ENCODE assay signal across 14 mouse cellular contexts in genomic region chr3:86953819-86954218, GRCm38 (mm10). TPM values are rescaled to one million over a fixed set of nuclear protein-coding genes. Genes with fewer than 3 reads are reported as not detected.
A peak's percentile ranks its signal among the peaks of the same experiment; 100 is the strongest.
DNase-seq lines count a peak whose midpoint lies in the region; ATAC-seq and TF ChIP-seq lines count a peak whose summit lies in the region.
"Had no signal": no experiment of that assay in that cellular context is flagged by ENCODE, and none has a peak within 500 bp of the region (broad histone marks: within the 10 kb centered on the region; RNA-seq: fewer than 3 reads in every experiment).

No protein-coding gene starts in this region.

- 88% methylated on average over 4 of the region's 4 CpGs for WGBS in kidney, postnatal 0 days
- WGBS in midbrain, postnatal 0 days: 77% methylated on average over 4 of the region's 4 CpGs
- WGBS in midbrain, embryonic 15.5 days: 84% methylated on average over 4 of the region's 4 CpGs
- WGBS in midbrain, embryonic 14.5 days: 84% methylated on average over 4 of the region's 4 CpGs

- H3K9me3 ChIP-seq in kidney, postnatal 0 days (replicated peaks; ENCODE audit: low read length): no peaks in the 10 kb centered on the region
- H3K9me3 ChIP-seq in midbrain, postnatal 0 days (ENCODE audit: low read length): no peaks in the 10 kb centered on the region
- H3K9me3 ChIP-seq in midbrain, embryonic 15.5 days: no peaks in the 10 kb centered on the region
- 0 out of 2 replicates have a peak, but pooled peaks cover 4% of the 10 kb centered on the region for H3K9me3 ChIP-seq in midbrain, embryonic 14.5 days (ENCODE audit: control insufficient read depth, low read length)
- H3K9me3 ChIP-seq: liver, embryonic 15.5 days had no signal

- no peak overlapping the region for H3K4me2 ChIP-seq in kidney, postnatal 0 days (ENCODE audit: low read length)
- H3K4me2 ChIP-seq in midbrain, postnatal 0 days (ENCODE audit: low read depth, low read length, poor library complexity, severe bottlenecking): no peak overlapping the region
- H3K4me2 ChIP-seq in midbrain, embryonic 15.5 days: no peak overlapping the region
- no peak overlapping the region for H3K4me2 ChIP-seq in midbrain, embryonic 14.5 days (ENCODE audit: low read length)
- H3K4me2 ChIP-seq: liver, embryonic 15.5 days; midbrain, embryonic 13.5 days had no signal

- TF ChIP-seq CTCF in kidney, postnatal 0 days (IDR thresholded peaks at IDR 0.05; ENCODE audit: low read depth): peak; percentile 28; the same call in 1 of the 2 replicates
- peak; percentile 47 for TF ChIP-seq CTCF in midbrain, postnatal 0 days (IDR thresholded peaks at IDR 0.05)

- no peaks in the 10 kb centered on the region for H3K27me3 ChIP-seq in kidney, postnatal 0 days (ENCODE audit: insufficient read depth, low read length)
- no peaks in the 10 kb centered on the region for H3K27me3 ChIP-seq in midbrain, postnatal 0 days (ENCODE audit: insufficient read depth, low read length)
- H3K27me3 ChIP-seq in midbrain, embryonic 15.5 days (replicated peaks): no peaks in the 10 kb centered on the region
- H3K27me3 ChIP-seq in midbrain, embryonic 14.5 days (ENCODE audit: control insufficient read depth, insufficient read depth, low read length): no peaks in the 10 kb centered on the region
- H3K27me3 ChIP-seq: liver, embryonic 15.5 days; midbrain, embryonic 13.5 days had no signal

- no peak overlapping the region for H3K9ac ChIP-seq in kidney, postnatal 0 days (ENCODE audit: low read depth, low read length)
- no peak overlapping the region for H3K9ac ChIP-seq in midbrain, postnatal 0 days (replicated peaks; ENCODE audit: low read length, poor library complexity, severe bottlenecking)
- H3K9ac ChIP-seq in midbrain, embryonic 15.5 days: no peak overlapping the region
- no peak overlapping the region for H3K9ac ChIP-seq in midbrain, embryonic 14.5 days (replicated peaks; ENCODE audit: low read length)
- H3K9ac ChIP-seq: liver, embryonic 15.5 days; midbrain, embryonic 13.5 days had no signal

- no peak for ATAC-seq in CD4-positive, CD25-positive, alpha-beta regulatory T cell, adult 4 months
- ATAC-seq in kidney, postnatal 0 days (replicated peaks; ENCODE audit: low FRiP score, low read depth): no peak
- no peak for ATAC-seq in midbrain, postnatal 0 days (ENCODE audit: low FRiP score)
- no peak for ATAC-seq in midbrain, embryonic 15.5 days (replicated peaks)
- no peak for ATAC-seq in midbrain, embryonic 14.5 days (ENCODE audit: low FRiP score, low TSS enrichment)
- ATAC-seq: forebrain, embryonic 16.5 days; midbrain, embryonic 13.5 days had no signal

- no peaks in the 10 kb centered on the region for H3K36me3 ChIP-seq in kidney, postnatal 0 days (ENCODE audit: insufficient read depth, low read length)
- no peaks in the 10 kb centered on the region for H3K36me3 ChIP-seq in midbrain, postnatal 0 days (ENCODE audit: insufficient read depth, low read length)
- H3K36me3 ChIP-seq in midbrain, embryonic 15.5 days (replicated peaks): no peaks in the 10 kb centered on the region
- H3K36me3 ChIP-seq in midbrain, embryonic 14.5 days (ENCODE audit: control insufficient read depth, insufficient read depth, low read length): no peaks in the 10 kb centered on the region
- H3K36me3 ChIP-seq: liver, embryonic 15.5 days; midbrain, embryonic 13.5 days had no signal

- no peak overlapping the region for H3K4me3 ChIP-seq in kidney, postnatal 0 days (replicated peaks; ENCODE audit: low read depth, low read length)
- no peak overlapping the region for H3K4me3 ChIP-seq in midbrain, postnatal 0 days (ENCODE audit: low read depth, low read length)
- no peak overlapping the region for H3K4me3 ChIP-seq in midbrain, embryonic 15.5 days
- no peak overlapping the region for H3K4me3 ChIP-seq in midbrain, embryonic 14.5 days (replicated peaks; ENCODE audit: low read depth, low read length)
- H3K4me3 ChIP-seq: liver, embryonic 15.5 days; midbrain, embryonic 13.5 days had no signal

- H3K4me1 ChIP-seq in kidney, postnatal 0 days (replicated peaks; ENCODE audit: insufficient read depth, low read length): no peaks in the 10 kb centered on the region
- no peaks in the 10 kb centered on the region for H3K4me1 ChIP-seq in midbrain, postnatal 0 days (ENCODE audit: insufficient read depth, low read length)
- H3K4me1 ChIP-seq in midbrain, embryonic 15.5 days: no peaks in the 10 kb centered on the region
- H3K4me1 ChIP-seq in midbrain, embryonic 14.5 days (ENCODE audit: control insufficient read depth, insufficient read depth, low read length): no peaks in the 10 kb centered on the region
- H3K4me1 ChIP-seq: liver, embryonic 15.5 days; midbrain, embryonic 13.5 days had no signal

- DNase-seq in CD4-positive, CD25-positive, alpha-beta regulatory T cell, adult 2 months (ENCODE audit: low read depth, low spot score): peak; percentile 13
- DNase-seq in kidney, postnatal 0 days (ENCODE audit: low spot score): no peak
- no peak for DNase-seq in kidney, adult 9 months
- no peak for DNase-seq in midbrain, postnatal 0 days (ENCODE audit: low spot score)
- peak; percentile 46 for DNase-seq in testis, postnatal 10 days (ENCODE audit: low spot score)
- no peak for DNase-seq in midbrain, embryonic 14.5 days
- DNase-seq: right cerebral cortex, postnatal 14 days; thymus, adult 18-20 months had no signal

- no peak overlapping the region for H3K27ac ChIP-seq in kidney, postnatal 0 days
- no peak overlapping the region for H3K27ac ChIP-seq in midbrain, postnatal 0 days (ENCODE audit: low read depth, low read length)
- no peak overlapping the region for H3K27ac ChIP-seq in midbrain, embryonic 15.5 days
- no peak overlapping the region for H3K27ac ChIP-seq in midbrain, embryonic 14.5 days (replicated peaks; ENCODE audit: low read depth, low read length)
- H3K27ac ChIP-seq: liver, embryonic 15.5 days; macrophage; midbrain, embryonic 13.5 days had no signal

RNA-seq across cellular contexts. Expression of gene Dclk2, which starts 33.2 kb away (rescaled TPM):
- 1 to 10 TPM; 2.4 to 3.5 TPM for polyA plus RNA-seq in CD4-positive, CD25-positive, alpha-beta regulatory T cell, adult 4 months (2017; shearing (Covaris generic))
- polyA plus RNA-seq in kidney, postnatal 0 days (2015; fragmentation: Nextera tagmentation; extraction: Ambion mirVana): 2.3 TPM in 2 replicates
- total RNA-seq in midbrain, postnatal 0 days (2014; rRNA removed): 158 and 162 TPM in 2 replicates
- 61.8 and 71.6 TPM in 2 replicates for polyA plus RNA-seq in midbrain, postnatal 0 days (2015; fragmentation: Nextera tagmentation; extraction: Ambion mirVana)
- 95.5 and 98.0 TPM in 2 replicates for polyA plus RNA-seq in midbrain, embryonic 15.5 days (2015; fragmentation: Nextera tagmentation; extraction: Ambion mirVana)
- polyA plus RNA-seq in midbrain, embryonic 14.5 days (2014; fragmentation: Nextera tagmentation; extraction: Ambion mirVana): 78.9 and 91.1 TPM in 2 replicates

RNA-seq across cellular contexts. Expression of gene Cd1d1, which starts 45.4 kb away (rescaled TPM):
- polyA plus RNA-seq in CD4-positive, CD25-positive, alpha-beta regulatory T cell, adult 4 months (2017; shearing (Covaris generic)): 100 to 1,000 TPM; 133 to 178 TPM
- 15.0 and 16.3 TPM in 2 replicates for polyA plus RNA-seq in kidney, postnatal 0 days (2015; fragmentation: Nextera tagmentation; extraction: Ambion mirVana)
- total RNA-seq in midbrain, postnatal 0 days (2014; rRNA removed): 15.2 and 16.2 TPM in 2 replicates
- 17.4 and 21.3 TPM in 2 replicates for polyA plus RNA-seq in midbrain, postnatal 0 days (2015; fragmentation: Nextera tagmentation; extraction: Ambion mirVana)
- 47.7 and 52.9 TPM in 2 replicates for polyA plus RNA-seq in midbrain, embryonic 15.5 days (2015; fragmentation: Nextera tagmentation; extraction: Ambion mirVana)
- polyA plus RNA-seq in midbrain, embryonic 14.5 days (2014; fragmentation: Nextera tagmentation; extraction: Ambion mirVana): 38.5 and 43.9 TPM in 2 replicates

Comparison
In these comparisons a context has a peak if more than half of its experiments do, and no peak if none do; other contexts are left out.
1. DNase-seq: peak in CD4-positive, CD25-positive, alpha-beta regulatory T cell, adult 2 months (single experiment) and testis, postnatal 10 days (single experiment); none in kidney, postnatal 0 days (single experiment), kidney, adult 9 months (single experiment), midbrain, postnatal 0 days (single experiment) and midbrain, embryonic 14.5 days (single experiment).
2. RNA of gene Dclk2, which starts 33.2 kb away (polyA plus RNA-seq): 95.5 to 98.0 TPM in midbrain, embryonic 15.5 days, 78.9 to 91.1 TPM in midbrain, embryonic 14.5 days and 61.8 to 71.6 TPM in midbrain, postnatal 0 days; 2.4 to 3.5 TPM in CD4-positive, CD25-positive, alpha-beta regulatory T cell, adult 4 months and 2.3 TPM in kidney, postnatal 0 days; every median in the first group is over 10 times any median in the second.